Mouse (Mus musculus) forebrain, embryonic 11.5 days (tissue): Measurements from ENCODE around the gene Rin1. TPM values are rescaled to one million over a fixed set of nuclear protein-coding genes. Genes with fewer than 3 reads are reported as not detected.

Experiments
- ATAC-seq: fragments of 200-750 bp; cut with Nextera tagmentation; replicated peaks from 2 replicates; pipeline ENCODE4 v1.8.0; 2017; ENCODE audit warnings: moderate TSS enrichment; ENCODE audit not compliant: low FRiP score
- DNase-seq: peaks from one replicate; pipeline ENCODE4 v3.0.0-alpha.2; 2017; ENCODE audit warnings: low spot score
- H3K27ac ChIP-seq: fragments of 300-500 bp; sonication (generic); 2 replicates; pipeline ENCODE4 v1.5.1; 2014; ENCODE audit warnings: low read depth, low read length
- H3K27me3 ChIP-seq: fragments of 300-500 bp; sonication (generic); 2 replicates; pipeline ENCODE4 v1.6.1; 2014; ENCODE audit warnings: mild to moderate bottlenecking, low read length, mixed read lengths; ENCODE audit not compliant: control insufficient read depth, insufficient read depth
- H3K36me3 ChIP-seq: fragments of 300-500 bp; sonication (generic); 2 replicates; pipeline ENCODE4 v1.6.1; 2014; ENCODE audit warnings: mild to moderate bottlenecking, low read length, moderate library complexity, mixed read lengths; ENCODE audit not compliant: control insufficient read depth, insufficient read depth
- H3K4me1 ChIP-seq: fragments of 300-500 bp; sonication (generic); replicated peaks from 2 replicates; pipeline ENCODE4 v1.6.1; 2014; ENCODE audit warnings: low read length, mixed read lengths; ENCODE audit not compliant: control insufficient read depth, insufficient read depth
- H3K4me2 ChIP-seq: fragments of 300-500 bp; sonication (generic); 2 replicates; pipeline ENCODE4 v1.6.1; 2014; ENCODE audit warnings: low read depth, mild to moderate bottlenecking, low read length, moderate library complexity, mixed read lengths; ENCODE audit not compliant: severe bottlenecking
- H3K4me3 ChIP-seq: fragments of 300-500 bp; sonication (generic); 2 replicates; pipeline ENCODE4 v1.5.1; 2014; ENCODE audit warnings: low read depth, low read length
- H3K9ac ChIP-seq: fragments of 300-500 bp; sonication (generic); 2 replicates; pipeline ENCODE4 v1.6.1; 2014; ENCODE audit warnings: low read length
- H3K9me3 ChIP-seq: fragments of 300-500 bp; sonication (generic); 2 replicates; pipeline ENCODE4 v1.6.1; 2016; ENCODE audit warnings: low read length, mixed read lengths; ENCODE audit not compliant: control insufficient read depth
- WGBS: fragments of 180-500 bp; shearing (Covaris S2); extraction: QIAGEN DNeasy Blood & Tissue Kit; methylation state at CpG from one replicate; pipeline ENCODE4 v1.1.7; 2014; 5-methylcytosine and 5-hydroxymethylcytosine counted together
- polyA plus RNA-seq: library from polyadenylated mRNA; unstranded; fragments of >200 nt; fragmentation: Nextera tagmentation; extraction: Ambion mirVana; gene quantifications from 2 replicates; pipeline ENCODE4 v1.2.1, GENCODE M21; 2014

Rin1 gene
- polyA plus RNA-seq, 1 experiment from 2014 or later, result 2.0 TPM

- no peaks in the 10 kb centered on the region for H3K9me3 ChIP-seq
- H3K27ac ChIP-seq, result peak within 1 kb of the TSS; percentile 78
- DNase-seq, result peak; percentile 95
- H3K4me3 ChIP-seq, result peak within 1 kb of the TSS; percentile 76
- peaks cover 16% of the 10 kb centered on the region; the same call in 1 of the 2 replicates for H3K4me1 ChIP-seq
- H3K4me2 ChIP-seq, result peak within 1 kb of the TSS; percentile 99
- H3K27me3 ChIP-seq, result no peaks in the 10 kb centered on the region
- under 1% methylated on average over 43 of the region's 44 CpGs for WGBS
- ATAC-seq, result peak; percentile 89
- no peaks in the 10 kb centered on the region; the same call in 1 of the 2 replicates for H3K36me3 ChIP-seq
- H3K9ac ChIP-seq, result peak within 1 kb of the TSS; percentile 89
These were observed 11.5 kb upstream of the Rin1 start, which contains the start of the genes B4gat1 and AC124502.3 for GRCm38 (mm10) chr19:5038709-5039156. Gene B4gat1 (plus strand): TSS chr19:5038826. Gene AC124502.3 (plus strand): TSS chr19:5038891.

- Histone ChIP-seq H3K27me3 (no peaks in the 10 kb centered on the region), H3K27ac (peak overlapping the region; percentile 78; the same call in 1 of the 2 replicates), H3K4me3 (peak overlapping the region; percentile 76), H3K9ac (peak overlapping the region; percentile 89), H3K4me1 (peaks cover 16% of the 10 kb centered on the region; the same call in 1 of the 2 replicates), H3K4me2 (peak overlapping the region; percentile 99), H3K36me3 (no peaks in the 10 kb centered on the region; the same call in 1 of the 2 replicates), H3K9me3 (no peaks in the 10 kb centered on the region)
- DNase-seq, result no peak
- 12% methylated on average over 41 of the region's 41 CpGs for WGBS
- peak; percentile 28 for ATAC-seq
These were observed 10.8 kb upstream of the Rin1 start for GRCm38 (mm10) chr19:5039301-5040114.

GRCm38 (mm10) chr19:5040862-5041523, 9.3 kb upstream of the Rin1 start, which contains the start of gene Brms1:
Gene Brms1 (plus strand): TSS chr19:5041354.
- Histone ChIP-seq H3K4me2 (peak within 1 kb of the TSS; percentile 99), H3K4me3 (peak within 1 kb of the TSS; percentile 65), H3K27ac (peak within 1 kb of the TSS; percentile 37; the same call in 1 of the 2 replicates), H3K36me3 (no peaks in the 10 kb centered on the region; the same call in 1 of the 2 replicates), H3K9me3 (no peaks in the 10 kb centered on the region), H3K4me1 (peaks cover 16% of the 10 kb centered on the region; the same call in 1 of the 2 replicates), H3K9ac (peak within 1 kb of the TSS; percentile 65), H3K27me3 (no peaks in the 10 kb centered on the region)
- peak; percentile 96 for DNase-seq
- WGBS, result 9% methylated on average over 40 of the region's 40 CpGs
- peak; percentile 77 for ATAC-seq

GRCm38 (mm10) chr19:5041588-5041987, 8.7 kb upstream of the Rin1 start:
- Histone ChIP-seq H3K27me3 (no peaks in the 10 kb centered on the region), H3K4me1 (peaks cover 16% of the 10 kb centered on the region; the same call in 1 of the 2 replicates), H3K9ac (peak overlapping the region; percentile 65), H3K27ac (no peak overlapping the region), H3K36me3 (no peaks in the 10 kb centered on the region; the same call in 1 of the 2 replicates), H3K4me2 (peak overlapping the region; percentile 99), H3K9me3 (no peaks in the 10 kb centered on the region), H3K4me3 (peak overlapping the region; percentile 65)
- 0 out of 2 replicates have a peak, but pooled peaks have one; percentile 1 for ATAC-seq
- DNase-seq, result no peak
- 2% methylated on average over 16 of the region's 16 CpGs for WGBS

GRCm38 (mm10) chr19:5045531-5045930, 4.8 kb upstream of the Rin1 start:
- ATAC-seq (no peak), DNase-seq (no peak)
- H3K4me2 ChIP-seq, result no peak overlapping the region
- H3K4me1 ChIP-seq, result peaks cover 13% of the 10 kb centered on the region
- H3K4me3 ChIP-seq, result no peak overlapping the region
- H3K36me3 ChIP-seq, result no peaks in the 10 kb centered on the region; the same call in 1 of the 2 replicates
- no peaks in the 10 kb centered on the region for H3K9me3 ChIP-seq
- WGBS, result 83% methylated on average over 4 of the region's 4 CpGs
- H3K27ac ChIP-seq, result no peak overlapping the region
- H3K27me3 ChIP-seq, result no peaks in the 10 kb centered on the region; the same call in 1 of the 2 replicates
- no peak overlapping the region for H3K9ac ChIP-seq

- DNase-seq (no peak), ATAC-seq (no peak)
- peaks cover 11% of the 10 kb centered on the region for H3K4me1 ChIP-seq
- 83% methylated on average over 14 of the region's 14 CpGs for WGBS
- H3K27ac ChIP-seq, result no peak overlapping the region
- H3K9ac ChIP-seq, result no peak overlapping the region
- no peaks in the 10 kb centered on the region; the same call in 1 of the 2 replicates for H3K36me3 ChIP-seq
- peaks cover 23% of the 10 kb centered on the region for H3K27me3 ChIP-seq
- H3K4me2 ChIP-seq, result no peak overlapping the region
- no peaks in the 10 kb centered on the region for H3K9me3 ChIP-seq
- no peak overlapping the region for H3K4me3 ChIP-seq
These were observed 1.9 kb upstream of the Rin1 start for GRCm38 (mm10) chr19:5048138-5049056.

GRCm38 (mm10) chr19:5049325-5049724, 956 bp upstream of the Rin1 start:
- H3K27me3 ChIP-seq, result peaks cover 23% of the 10 kb centered on the region
- H3K4me1 ChIP-seq, result peaks cover 11% of the 10 kb centered on the region
- H3K9ac ChIP-seq, result no peak overlapping the region
- H3K36me3 ChIP-seq, result no peaks in the 10 kb centered on the region; the same call in 1 of the 2 replicates
- no peaks in the 10 kb centered on the region for H3K9me3 ChIP-seq
- H3K4me2 ChIP-seq, result no peak overlapping the region
- no peak for ATAC-seq
- WGBS, result 69% methylated on average over 6 of the region's 6 CpGs
- no peak overlapping the region for H3K27ac ChIP-seq
- H3K4me3 ChIP-seq, result no peak overlapping the region
- no peak for DNase-seq
